Mouse (Mus musculus): ENCODE results near the gene Ugt1a9.

DNA sequence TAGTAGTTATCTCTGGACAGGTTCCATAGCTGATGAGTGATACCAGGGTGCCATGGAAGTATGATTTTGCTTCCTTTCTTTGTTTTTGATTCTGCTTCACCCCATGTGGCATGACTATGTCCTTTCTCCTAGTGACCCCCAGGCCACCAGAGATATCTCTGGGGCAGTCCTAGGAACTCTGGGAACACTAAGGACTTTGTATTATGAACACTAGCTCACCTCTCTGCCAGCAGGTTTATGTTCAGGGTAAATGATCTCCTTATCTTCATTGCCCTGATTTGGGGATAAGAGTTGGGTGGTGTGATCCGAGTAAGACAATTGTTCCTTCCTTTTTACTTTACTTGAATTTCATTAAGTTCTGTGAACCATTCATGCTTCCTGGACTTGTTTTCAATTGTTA lies 15.5 kb downstream of the Ugt1a9 start:
- no peak for TF ChIP-seq CTCF (IDR thresholded peaks at IDR 0.05; ENCODE audit: low read depth)
- no peak for TF ChIP-seq EP300 (IDR thresholded peaks at IDR 0.05; ENCODE audit: low read depth)

Measured in liver, embryonic 14.5 days (tissue).